Mouse (Mus musculus) heart, adult 2 months (tissue): ENCODE measurements around the gene Psmd5. TPM values are rescaled to one million over a fixed set of nuclear protein-coding genes. Genes with fewer than 3 reads are reported as not detected.

Experiments
- DNase-seq, 2 experiments: peaks; one replicate each; pipeline ENCODE4 v3.0.0; 2021
- H3K27ac ChIP-seq: fragments of 200-600 bp; 2 replicates; pipeline ENCODE4 v1.8.1; 2022
- H3K27me3 ChIP-seq: fragments of 200-500 bp; 2 replicates; pipeline ENCODE4 v1.6.1; 2012; ENCODE audit warnings: mild to moderate bottlenecking, low read length, inconsistent platforms, mixed read lengths; ENCODE audit not compliant: control insufficient read depth, insufficient read depth
- H3K36me3 ChIP-seq: fragments of 200-500 bp; 2 replicates; pipeline ENCODE4 v1.6.1; 2012; ENCODE audit warnings: low read length, inconsistent platforms; ENCODE audit not compliant: control insufficient read depth, insufficient read depth
- H3K4me1 ChIP-seq: fragments of 200-500 bp; 2 replicates; pipeline ENCODE4 v1.6.1; 2011; ENCODE audit warnings: low read length; ENCODE audit not compliant: control insufficient read depth, insufficient read depth
- H3K4me3 ChIP-seq: fragments of 200-600 bp; 2 replicates; pipeline ENCODE4 v1.8.1; 2022
- H3K79me2 ChIP-seq: fragments of 200-500 bp; replicated peaks from 2 replicates; pipeline ENCODE4 v1.6.1; 2012; ENCODE audit warnings: mild to moderate bottlenecking, inconsistent platforms, low read length, moderate library complexity, mixed read lengths; ENCODE audit not compliant: control insufficient read depth, insufficient read depth
- H3K9ac ChIP-seq: fragments of 200-500 bp; 2 replicates; pipeline ENCODE4 v1.6.1; 2012; ENCODE audit warnings: low read depth, mild to moderate bottlenecking, control low read depth, inconsistent platforms, low read length, mixed read lengths
- CTCF ChIP-seq: fragments of 200-600 bp; IDR thresholded peaks from 2 replicates; pipeline ENCODE4 v1.8.1; 2022; ENCODE audit warnings: antibody characterized with exemption, mild to moderate bottlenecking, moderate library complexity
- EP300 ChIP-seq: fragments of 200-500 bp; IDR thresholded peaks from 2 replicates; pipeline ENCODE4 v1.6.1; 2011; ENCODE audit warnings: low read depth, low read length, control low read depth; ENCODE audit not compliant: insufficient read depth
- POLR2A ChIP-seq: fragments of 200-500 bp; IDR thresholded peaks from 2 replicates; pipeline ENCODE4 v1.6.1; 2011; ENCODE audit warnings: mild to moderate bottlenecking, low read depth, low read length, control low read depth; ENCODE audit not compliant: insufficient read depth
- WGBS: fragments of 180-500 bp; shearing (Covaris S2); methylation state at CpG from one replicate; pipeline ENCODE4 v1.1.7; 2018; 5-methylcytosine and 5-hydroxymethylcytosine counted together
- intact Hi-C: fragments of 180-260 bp; cut with DNase I; formaldehyde crosslinking; loops from one replicate; pipeline ENCODE4 v1.15.1; 2025
- polyA plus RNA-seq: library from polyadenylated mRNA; depleted of rRNA; stranded (reverse); fragments of >200 nt; gene quantifications from 2 replicates; pipeline ENCODE4 v1.2.3, GENCODE M21; 2012
- total RNA-seq, 2 experiments: library from RNA; stranded (reverse); gene quantifications; 2 replicates each; pipeline ENCODE4 v1.2.3; 2021

Psmd5 gene
- total and polyA plus RNA-seq, 3 experiments, result 8.1 to 12.9 (median 11.3) TPM

DNA sequence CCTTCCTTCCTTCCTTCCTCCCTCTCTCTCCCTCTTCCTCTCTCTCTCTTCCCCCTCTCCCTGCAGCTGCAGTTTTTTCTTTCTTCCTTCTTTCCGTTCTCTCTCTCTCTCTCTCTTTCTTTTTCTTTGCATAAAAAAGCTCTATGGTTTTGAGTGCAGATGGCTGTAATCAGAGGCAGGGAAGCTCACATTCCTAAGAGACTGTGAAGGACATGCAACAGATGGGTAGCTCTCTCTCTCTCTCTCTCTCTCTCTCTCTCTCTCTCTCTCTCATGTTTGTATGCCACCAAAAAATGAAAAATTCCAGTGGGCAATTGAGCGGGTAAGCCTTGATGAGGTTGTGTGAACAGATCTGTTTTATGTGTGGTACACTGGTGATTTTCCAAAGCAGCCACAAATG is 9.4 kb upstream of the Psmd5 start:
- TF ChIP-seq POLR2A, result no peak
- no peak for TF ChIP-seq EP300
- TF ChIP-seq CTCF, result no peak
- no peaks in the 10 kb centered on the region for H3K27me3 ChIP-seq
- H3K9ac ChIP-seq, result no peak overlapping the region
- H3K4me1 ChIP-seq, result no peaks in the 10 kb centered on the region
- intact Hi-C loops, result no loop called here
- no peak overlapping the region for H3K4me3 ChIP-seq
- H3K36me3 ChIP-seq, result no peaks in the 10 kb centered on the region
- no peak overlapping the region for H3K27ac ChIP-seq
- whole genome bisulfite sequencing, result 56% methylated on average over 2 of the region's 2 CpGs
- no peaks in the 10 kb centered on the region for H3K79me2 ChIP-seq
- no peak for DNase-seq

DNA sequence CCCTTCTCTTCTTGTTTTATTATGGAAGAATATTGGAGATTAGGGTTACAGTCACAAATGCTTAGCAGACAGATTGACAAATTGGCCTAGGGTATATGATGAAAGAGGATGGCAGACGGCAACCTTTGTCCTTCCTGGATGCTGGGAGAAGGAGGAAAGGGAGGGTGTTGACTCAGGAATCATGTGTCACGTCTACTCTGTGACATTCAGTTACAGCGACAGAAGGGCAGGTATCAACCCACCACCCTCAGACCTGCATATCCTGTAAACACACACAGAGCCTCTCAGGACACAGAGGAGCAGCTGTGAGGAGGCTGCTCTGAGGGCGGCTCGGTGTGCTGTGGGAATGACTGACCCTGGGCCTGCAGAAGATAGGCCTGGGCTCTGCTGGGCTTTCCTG is 8.4 kb upstream of the Psmd5 start:
- no peak for DNase-seq
- 47% methylated on average over 5 of the region's 5 CpGs for WGBS
- no peaks in the 10 kb centered on the region for H3K27me3 ChIP-seq
- H3K4me3 ChIP-seq, result no peak overlapping the region
- H3K36me3 ChIP-seq, result no peaks in the 10 kb centered on the region
- no peak overlapping the region for H3K9ac ChIP-seq
- intact Hi-C loops, result no loop called here
- no peak overlapping the region for H3K27ac ChIP-seq
- TF ChIP-seq CTCF (no peak), POLR2A (no peak), EP300 (no peak)
- H3K4me1 ChIP-seq, result no peaks in the 10 kb centered on the region
- no peaks in the 10 kb centered on the region for H3K79me2 ChIP-seq

DNA sequence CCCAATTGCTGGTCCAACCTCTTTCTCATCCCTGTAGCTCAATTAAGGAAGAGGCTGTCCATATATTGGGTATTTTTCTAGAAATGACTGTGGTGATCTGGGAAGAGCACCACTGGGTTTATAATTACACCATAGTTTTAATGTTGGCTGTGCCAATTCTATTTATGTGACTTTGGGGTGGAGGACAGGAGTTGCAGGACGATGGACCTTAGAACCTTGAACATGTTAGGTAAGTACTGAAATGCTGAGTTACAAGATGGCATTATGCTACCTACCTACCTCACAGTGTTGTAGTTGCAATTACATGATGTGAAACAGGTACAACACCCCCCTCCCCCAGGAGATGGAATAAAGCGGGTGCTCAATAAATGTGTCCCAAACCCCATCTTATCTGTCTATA is 8.0 kb upstream of the Psmd5 start:
- H3K9ac ChIP-seq, result no peak overlapping the region
- no peak overlapping the region for H3K27ac ChIP-seq
- H3K79me2 ChIP-seq, result no peaks in the 10 kb centered on the region
- intact Hi-C loops, result no loop called here
- H3K27me3 ChIP-seq, result no peaks in the 10 kb centered on the region
- no peaks in the 10 kb centered on the region for H3K36me3 ChIP-seq
- 80% methylated on average over 2 of the region's 2 CpGs for WGBS
- no peak for DNase-seq
- no peaks in the 10 kb centered on the region for H3K4me1 ChIP-seq
- TF ChIP-seq POLR2A, result no peak
- TF ChIP-seq CTCF, result no peak
- no peak for TF ChIP-seq EP300
- no peak overlapping the region for H3K4me3 ChIP-seq

DNA sequence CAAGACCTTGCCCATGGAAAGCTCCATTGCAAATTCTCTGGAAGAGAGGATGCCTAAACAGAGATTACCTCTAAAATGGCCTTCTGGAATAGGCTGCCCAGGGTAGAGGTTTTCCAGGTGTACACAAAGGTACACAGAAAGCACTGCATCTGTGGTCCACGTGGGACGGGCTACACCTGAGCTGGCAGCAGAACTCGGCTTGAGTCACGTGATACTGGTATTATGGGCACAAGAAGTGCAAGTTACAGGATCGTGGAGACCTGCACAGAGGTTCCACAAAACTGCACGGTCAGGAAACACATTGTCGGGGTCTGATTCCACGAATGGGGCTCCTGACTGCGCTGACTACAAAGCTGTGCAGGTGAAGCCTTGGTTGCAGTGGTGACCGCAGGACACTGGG is 5.3 kb upstream of the Psmd5 start:
- H3K79me2 ChIP-seq, result no peaks in the 10 kb centered on the region
- WGBS, result 78% methylated on average over 10 of the region's 10 CpGs
- no peak for DNase-seq
- H3K4me1 ChIP-seq, result no peaks in the 10 kb centered on the region
- intact Hi-C loops, result no loop called here
- H3K4me3 ChIP-seq, result no peak overlapping the region
- no peaks in the 10 kb centered on the region for H3K36me3 ChIP-seq
- H3K9ac ChIP-seq, result no peak overlapping the region
- TF ChIP-seq EP300 (no peak), CTCF (no peak), POLR2A (no peak)
- no peaks in the 10 kb centered on the region for H3K27me3 ChIP-seq
- H3K27ac ChIP-seq, result no peak overlapping the region

DNA sequence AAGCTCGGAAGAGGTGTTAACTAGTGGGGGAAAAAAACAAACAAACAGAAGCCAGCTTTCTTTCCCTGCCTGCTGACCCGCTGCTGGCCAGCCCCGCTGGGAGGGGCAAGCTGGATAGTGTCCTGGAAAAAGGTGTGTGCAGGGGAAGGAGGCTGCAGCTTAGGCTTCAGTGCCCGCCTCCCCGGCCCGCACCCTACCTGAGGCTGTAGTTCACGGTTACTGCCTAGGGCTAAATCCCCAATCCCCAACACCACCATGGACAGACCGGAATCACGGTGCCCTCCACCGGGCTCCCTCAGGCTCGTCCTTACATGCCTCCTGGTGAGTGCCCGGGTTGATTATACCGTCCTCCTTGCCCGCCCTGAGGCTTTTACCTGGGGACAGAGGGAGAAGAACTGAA is 497 bp downstream of the Psmd5 start, which contains the start of gene Cutal:
Cutal (plus strand) TSS at position 126 of the 400 bp plus-strand sequence.
- Histone ChIP-seq H3K27me3 (0 out of 2 replicates have a peak, but pooled peaks cover 2% of the 10 kb centered on the region), H3K4me1 (peaks cover 5% of the 10 kb centered on the region), H3K36me3 (peaks cover 9% of the 10 kb centered on the region; the same call in 1 of the 2 replicates), H3K79me2 (no peaks in the 10 kb centered on the region), H3K4me3 (peak within 1 kb of the TSS; percentile 32; the same call in 1 of the 2 replicates), H3K27ac (no peak within 1 kb of the TSS; the same call in 1 of the 2 replicates), H3K9ac (peak within 1 kb of the TSS; percentile 52)
- intact Hi-C loops, result loop anchor here (5.0 kb wide), 2 partner anchors 67 to 98 kb away; no protein-coding TSS in a partner anchor
- WGBS, result 7% methylated on average over 14 of the region's 14 CpGs
- no peak for DNase-seq
- TF ChIP-seq EP300, result no peak
- TF ChIP-seq POLR2A, result no peak
- TF ChIP-seq CTCF, result no peak

DNA sequence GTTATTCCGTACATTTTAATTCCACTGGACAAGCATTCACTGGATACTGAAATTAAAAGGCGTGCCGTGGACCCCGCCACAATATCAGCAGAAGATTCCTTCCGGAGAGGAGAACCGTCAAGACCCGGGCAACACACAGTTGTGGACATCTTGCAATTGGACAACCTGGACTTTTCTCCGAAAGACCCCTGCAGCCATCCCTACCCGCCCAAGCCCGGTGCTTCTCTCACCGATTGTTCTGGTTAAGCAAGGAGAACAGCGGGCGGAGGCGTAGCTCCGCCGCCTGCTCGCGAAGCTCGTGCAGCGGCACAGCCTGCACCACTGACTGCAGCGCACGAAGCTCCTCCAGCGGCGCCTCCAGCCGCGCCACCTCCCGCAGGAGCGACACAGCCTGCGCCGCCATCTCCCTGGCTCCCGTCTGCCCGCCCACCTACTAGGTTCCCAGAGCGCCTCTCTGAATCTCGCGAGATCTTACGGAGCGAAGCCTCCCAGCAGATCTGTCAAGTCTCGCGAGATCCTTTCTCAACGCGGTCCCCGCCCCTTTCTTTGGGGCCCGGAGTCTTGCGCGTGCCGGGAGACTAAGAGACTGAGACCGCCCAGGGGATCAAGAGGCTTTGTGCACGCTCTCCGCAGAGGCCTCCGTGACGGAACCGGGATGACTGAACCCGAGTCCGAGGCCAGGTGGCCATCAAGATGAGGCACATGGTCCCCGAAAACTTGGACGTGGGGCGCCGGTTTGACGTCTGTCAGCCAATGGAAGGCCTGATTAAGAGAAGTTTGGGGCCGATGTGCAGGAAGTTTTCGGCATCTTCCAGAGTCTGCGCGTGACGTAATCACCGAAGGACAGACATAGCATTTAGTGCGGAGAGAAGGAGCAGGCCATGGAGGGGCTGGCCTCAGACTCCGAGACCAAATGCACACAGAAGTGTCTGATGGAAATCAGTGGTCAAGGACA is 4.0 kb downstream of the Psmd5 start:
- DNase-seq, result peak; percentile 92 to 96
- peak overlapping the region; percentile 92 for H3K27ac ChIP-seq
- H3K9ac ChIP-seq, result peak overlapping the region; percentile 90
- H3K4me1 ChIP-seq, result peaks cover 5% of the 10 kb centered on the region
- TF ChIP-seq CTCF (no peak), POLR2A (peak; percentile 95), EP300 (peak; percentile 61; the same call in 1 of the 2 replicates)
- intact Hi-C loops, result loop anchor here (2.0 to 5.0 kb wide), 4 partner anchors 34 to 102 kb away; partner anchors contain the start of gene Fbxw2
- H3K4me3 ChIP-seq, result peak overlapping the region; percentile 70
- 0 out of 2 replicates have a peak, but pooled peaks cover 2% of the 10 kb centered on the region for H3K27me3 ChIP-seq
- peaks cover 2% of the 10 kb centered on the region; the same call in 1 of the 2 replicates for H3K79me2 ChIP-seq
- WGBS, result under 1% methylated on average over 67 of the region's 67 CpGs
- peaks cover 9% of the 10 kb centered on the region; the same call in 1 of the 2 replicates for H3K36me3 ChIP-seq
